Mouse (Mus musculus): Measurements from ENCODE around the gene Tbc1d9.
"Not testable (repeated sequence)": the region's sequence is repeated elsewhere in the genome, so short reads cannot be mapped to it uniquely, and the experiment has no call there.

Gene Tbc1d9

GRCm38 (mm10) chr8:83315084-83315483, 149.9 kb downstream of the Tbc1d9 start:
- DNase-seq (ENCODE audit: extremely low read depth, insufficient read length, low spot score): not testable (repeated sequence)

GRCm38 (mm10) chr8:83315691-83316090, 150.5 kb downstream of the Tbc1d9 start:
- DNase-seq (ENCODE audit: extremely low read depth, insufficient read length, low spot score): no peak

- no peak for DNase-seq (ENCODE audit: extremely low read depth, insufficient read length, low spot score)
These were observed 155.4 kb downstream of the Tbc1d9 start for GRCm38 (mm10) chr8:83320543-83320942.

- no peak for DNase-seq (ENCODE audit: extremely low read depth, insufficient read length, low spot score)
These were observed 157.2 kb downstream of the Tbc1d9 start for GRCm38 (mm10) chr8:83322374-83322773.

Measured in 3134 (cell line).